ENCODE assay signal across 17 mouse cellular contexts in the genomic region with DNA sequence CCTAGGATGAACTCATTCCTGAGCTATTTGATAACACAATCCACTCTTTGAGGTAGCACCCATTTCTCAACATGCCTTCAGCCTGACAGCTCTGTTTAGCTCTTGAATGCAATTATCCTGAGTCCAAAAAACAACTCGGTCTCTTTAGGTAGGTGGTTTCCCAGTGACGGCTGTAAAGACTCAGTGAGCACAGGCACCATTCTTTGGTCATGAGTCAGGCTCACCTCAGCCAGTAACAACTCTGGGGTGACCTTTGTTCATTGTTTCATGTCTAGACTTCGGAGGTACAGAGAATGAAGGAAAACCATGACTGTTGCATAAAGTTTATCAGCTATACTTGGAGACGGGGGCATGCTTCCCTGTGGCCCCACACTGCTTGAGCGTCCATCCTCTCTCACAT.
DNase-seq lines count a peak whose midpoint lies in the region; ATAC-seq and TF ChIP-seq lines count a peak whose summit lies in the region.
"Had no signal": no experiment of that assay in that cellular context is flagged by ENCODE, and none has a peak within 500 bp of the region (broad histone marks: within the 10 kb centered on the region; RNA-seq: fewer than 3 reads in every experiment).

No protein-coding gene starts in this region.

- no peak for DNase-seq in heart, postnatal 14 days
- DNase-seq in 3134 (ENCODE audit: extremely low read depth, insufficient read length, low spot score) (peak; percentile 51), adipocyte (ENCODE audit: low spot score) (no peak)
- DNase-seq in Muller cell, postnatal 12 days (ENCODE audit: inconsistent ontology term): peak; percentile 92
- DNase-seq: adrenal gland, postnatal 10 days; cerebellum, postnatal 10 days; gastrocnemius, adult 2 months; kidney, postnatal 4 days; midbrain, embryonic 14.5 days had no signal

- WGBS in heart, embryonic 14.5 days: 38% methylated on average over 5 of the region's 5 CpGs
- 28% methylated on average over 5 of the region's 5 CpGs for WGBS in intestine, postnatal 0 days
- WGBS in neural tube, embryonic 15.5 days: 85% methylated on average over 5 of the region's 5 CpGs

- intact Hi-C loops in heart, postnatal 14 days (cut with DNase I): no loop called here

- H3K9ac ChIP-seq in heart, embryonic 14.5 days (ENCODE audit: low read length): no peak overlapping the region
- H3K9ac ChIP-seq in intestine, postnatal 0 days (ENCODE audit: low read depth, low read length): no peak overlapping the region
- no peak overlapping the region for H3K9ac ChIP-seq in neural tube, embryonic 15.5 days (replicated peaks)
- H3K9ac ChIP-seq: limb, embryonic 13.5 days; neural tube, embryonic 12.5 days; stomach, embryonic 15.5 days had no signal

- TF ChIP-seq CTCF in intestine, postnatal 0 days (IDR thresholded peaks at IDR 0.05; ENCODE audit: low read depth): no peak

- ATAC-seq in heart, embryonic 14.5 days (ENCODE audit: insufficient number of reproducible peaks, insufficient read depth, low FRiP score, low read depth): no peak
- peak; percentile 96 for ATAC-seq in intestine, postnatal 0 days
- no peak for ATAC-seq in neural tube, embryonic 15.5 days (ENCODE audit: low FRiP score)
- ATAC-seq in cerebellum, adult (ENCODE audit: insufficient number of reproducible peaks, low FRiP score, low TSS enrichment): no peak

- peak overlapping the region; percentile 42 to 66; a peak in 3 of 4 replicates for H3K27ac ChIP-seq in heart, embryonic 14.5 days (replicated peaks in 1 of 2; ENCODE audit: control insufficient read depth in 1 of 2, insufficient read depth in 1 of 2, low read depth in 2 of 2, low read length in 2 of 2)
- H3K27ac ChIP-seq in intestine, postnatal 0 days (ENCODE audit: low read depth, low read length): peak overlapping the region; percentile 79
- no peak overlapping the region for H3K27ac ChIP-seq in neural tube, embryonic 15.5 days (replicated peaks)
- H3K27ac ChIP-seq: forebrain, embryonic 10.5 days; gastrocnemius, adult 2 months; limb, embryonic 13.5 days; neural tube, embryonic 12.5 days; stomach, embryonic 15.5 days had no signal

- H3K27me3 ChIP-seq in heart, embryonic 14.5 days (ENCODE audit: control insufficient read depth, insufficient read depth, low read length): no peaks in the 10 kb centered on the region
- no peaks in the 10 kb centered on the region for H3K27me3 ChIP-seq in intestine, postnatal 0 days (replicated peaks; ENCODE audit: control insufficient read depth, insufficient read depth, low read length)
- H3K27me3 ChIP-seq in neural tube, embryonic 15.5 days (replicated peaks): no peaks in the 10 kb centered on the region
- H3K27me3 ChIP-seq: limb, embryonic 13.5 days; neural tube, embryonic 12.5 days; stomach, embryonic 15.5 days had no signal

- H3K4me1 ChIP-seq in heart, embryonic 14.5 days (ENCODE audit: control insufficient read depth in 2 of 2, insufficient read depth in 2 of 2, low read length in 2 of 2): peaks cover 5 to 20% of the 10 kb centered on the region in 2 experiments
- 0 out of 2 replicates have a peak, but pooled peaks cover 3% of the 10 kb centered on the region for H3K4me1 ChIP-seq in intestine, postnatal 0 days (replicated peaks; ENCODE audit: control insufficient read depth, insufficient read depth, low read length)
- H3K4me1 ChIP-seq in neural tube, embryonic 15.5 days: no peaks in the 10 kb centered on the region
- H3K4me1 ChIP-seq: forebrain, embryonic 10.5 days; neural tube, embryonic 12.5 days had no signal

- no peak overlapping the region for H3K4me2 ChIP-seq in heart, embryonic 14.5 days (ENCODE audit: low read length)
- no peak overlapping the region for H3K4me2 ChIP-seq in intestine, postnatal 0 days (replicated peaks; ENCODE audit: low read depth)
- no peak overlapping the region for H3K4me2 ChIP-seq in neural tube, embryonic 15.5 days
- H3K4me2 ChIP-seq: limb, embryonic 13.5 days; neural tube, embryonic 12.5 days; stomach, embryonic 15.5 days had no signal

- H3K9me3 ChIP-seq in heart, embryonic 14.5 days (ENCODE audit: control insufficient read depth, low read length): no peaks in the 10 kb centered on the region
- H3K9me3 ChIP-seq in intestine, postnatal 0 days (ENCODE audit: control insufficient read depth): no peaks in the 10 kb centered on the region
- H3K9me3 ChIP-seq in neural tube, embryonic 15.5 days (replicated peaks): no peaks in the 10 kb centered on the region
- H3K9me3 ChIP-seq: forebrain, embryonic 10.5 days; neural tube, embryonic 12.5 days; stomach, embryonic 15.5 days had no signal

- no peaks in the 10 kb centered on the region for H3K36me3 ChIP-seq in heart, embryonic 14.5 days (ENCODE audit: control insufficient read depth, insufficient read depth, low read length)
- no peaks in the 10 kb centered on the region for H3K36me3 ChIP-seq in intestine, postnatal 0 days (ENCODE audit: control insufficient read depth, insufficient read depth)
- H3K36me3 ChIP-seq in neural tube, embryonic 15.5 days: no peaks in the 10 kb centered on the region
- H3K36me3 ChIP-seq: forebrain, embryonic 10.5 days; limb, embryonic 13.5 days; neural tube, embryonic 12.5 days; stomach, embryonic 15.5 days had no signal

- no peak overlapping the region for H3K4me3 ChIP-seq in heart, embryonic 14.5 days (ENCODE audit: control insufficient read depth in 1 of 2, insufficient read depth in 1 of 2, low read depth in 1 of 2, low read length in 2 of 2)
- no peak overlapping the region for H3K4me3 ChIP-seq in intestine, postnatal 0 days (ENCODE audit: low read depth, low read length)
- H3K4me3 ChIP-seq in neural tube, embryonic 15.5 days (replicated peaks): no peak overlapping the region
- H3K4me3 ChIP-seq: forebrain, embryonic 10.5 days; gastrocnemius, adult 2 months; limb, embryonic 13.5 days; neural tube, embryonic 12.5 days; stomach, embryonic 15.5 days had no signal

Comparison
In these comparisons a context has a peak if more than half of its experiments do, and no peak if none do; other contexts are left out.
1. DNase-seq: peak in 3134 (single experiment) and Muller cell, postnatal 12 days (single experiment); none in heart, postnatal 14 days (0 of 2) and adipocyte (single experiment).